ENCODE assay signal across 25 mouse cellular contexts in the genomic region with DNA sequence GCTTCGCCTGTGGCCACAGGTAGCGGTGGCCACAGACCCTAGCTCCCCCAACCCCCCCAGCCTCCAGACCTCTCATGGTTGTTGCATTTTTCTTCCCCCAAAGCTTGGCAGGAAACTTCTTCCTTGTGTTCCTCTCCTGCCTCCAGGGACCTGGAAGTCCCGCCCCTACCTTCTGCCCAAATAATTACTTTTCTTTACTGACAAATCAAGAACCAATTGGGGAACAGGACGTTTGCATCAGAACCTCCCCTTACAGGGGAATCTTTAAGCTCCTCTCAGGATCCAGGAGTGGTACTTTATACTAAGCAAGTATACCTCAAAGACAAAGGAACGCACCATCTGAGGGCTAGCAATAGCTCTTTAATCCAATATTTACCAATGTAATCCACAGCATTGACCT. TPM values are rescaled to one million over a fixed set of nuclear protein-coding genes. Genes with fewer than 3 reads are reported as not detected.
A peak's percentile ranks its signal among the peaks of the same experiment; 100 is the strongest.
DNase-seq lines count a peak whose midpoint lies in the region; ATAC-seq and TF ChIP-seq lines count a peak whose summit lies in the region.
"Had no signal": no experiment of that assay in that cellular context is flagged by ENCODE, and none has a peak within 500 bp of the region (broad histone marks: within the 10 kb centered on the region; RNA-seq: fewer than 3 reads in every experiment).

No protein-coding gene starts in this region.

- ATAC-seq in lung, postnatal 0 days = no peak
- ATAC-seq: activated CD4-positive, CD25-positive, alpha-beta regulatory T cell, adult 4 months; CD4-positive, CD25-positive, alpha-beta regulatory T cell, adult 4 months; forebrain, embryonic 13.5 days; forebrain, embryonic 15.5 days; forebrain, postnatal 0 days; Patski had no signal

- no peak overlapping the region for H3K4me2 ChIP-seq in lung, postnatal 0 days (replicated peaks; ENCODE audit: low read depth, low read length)
- H3K4me2 ChIP-seq: embryonic facial prominence, embryonic 12.5 days; forebrain, embryonic 13.5 days; forebrain, embryonic 15.5 days had no signal

- no peak overlapping the region for H3K9ac ChIP-seq in lung, postnatal 0 days (replicated peaks; ENCODE audit: low read depth)
- H3K9ac ChIP-seq: embryonic facial prominence, embryonic 12.5 days; forebrain, embryonic 13.5 days; forebrain, embryonic 15.5 days; forebrain, postnatal 0 days had no signal

- H3K4me1 ChIP-seq in E14TG2a.4 (replicated peaks; ENCODE audit: low read depth, low read length) = peaks cover 63% of the 10 kb centered on the region
- H3K4me1 ChIP-seq in lung, postnatal 0 days (ENCODE audit: insufficient read depth, low read depth, low read length) = no peaks in the 10 kb centered on the region
- no peaks in the 10 kb centered on the region for H3K4me1 ChIP-seq in hindbrain, embryonic 10.5 days (replicated peaks)
- H3K4me1 ChIP-seq: forebrain, embryonic 13.5 days; forebrain, embryonic 15.5 days had no signal

- peak overlapping the region; percentile 78 for H3K4me3 ChIP-seq in E14TG2a.4 (replicated peaks; ENCODE audit: low read length)
- H3K4me3 ChIP-seq in lung, postnatal 0 days (ENCODE audit: low read depth, low read length) = no peak overlapping the region
- no peak overlapping the region for H3K4me3 ChIP-seq in hindbrain, embryonic 10.5 days
- H3K4me3 ChIP-seq: embryonic facial prominence, embryonic 10.5 days; embryonic facial prominence, embryonic 12.5 days; forebrain, embryonic 13.5 days; forebrain, embryonic 15.5 days had no signal

- 67% methylated on average over 5 of the region's 5 CpGs for WGBS in lung, postnatal 0 days
- 84% methylated on average over 5 of the region's 5 CpGs for WGBS in hindbrain, embryonic 10.5 days

- H3K27me3 ChIP-seq in E14TG2a.4 (ENCODE audit: insufficient read depth, low read length) = no peaks in the 10 kb centered on the region
- H3K27me3 ChIP-seq in lung, postnatal 0 days (replicated peaks; ENCODE audit: insufficient read depth, low read length) = 0 out of 2 replicates have a peak, but pooled peaks cover 5% of the 10 kb centered on the region
- no peaks in the 10 kb centered on the region for H3K27me3 ChIP-seq in hindbrain, embryonic 10.5 days (ENCODE audit: insufficient read depth, poor library complexity, severe bottlenecking)
- H3K27me3 ChIP-seq: CH12.LX; embryonic facial prominence, embryonic 12.5 days; forebrain, embryonic 13.5 days; forebrain, embryonic 15.5 days; Patski had no signal

- no peak for TF ChIP-seq CTCF in E14TG2a.4 (conservative IDR thresholded peaks at IDR 0.05; ENCODE audit: low read length)
- no peak for TF ChIP-seq CTCF in lung, postnatal 0 days (IDR thresholded peaks at IDR 0.05)

- no peak for TF ChIP-seq EP300 in lung, postnatal 0 days (IDR thresholded peaks at IDR 0.05)

- DNase-seq in ES-CJ7 (ENCODE audit: low read depth, low spot score) = peak; percentile 14
- peak; percentile 63 for DNase-seq in R1 (ENCODE audit: low read depth, low spot score)
- no peak for DNase-seq in ovary, postnatal 14 days (ENCODE audit: low spot score)
- DNase-seq in lung, postnatal 0 days (ENCODE audit: low spot score) = no peak
- no peak for DNase-seq in hindbrain, embryonic 10.5 days (ENCODE audit: low spot score)
- DNase-seq: adrenal gland, adult 8-10 months; adrenal gland, postnatal 14 days; adrenal gland, postnatal 36 days; B cell, adult 2 months; cerebellum, adult 11-12 months; cerebellum, adult 2 months; cerebellum, adult 9-10 months; cerebellum, postnatal 25 days; forebrain, postnatal 0 days had no signal

- H3K9me3 ChIP-seq in E14TG2a.4 (ENCODE audit: low read length) = no peaks in the 10 kb centered on the region
- H3K9me3 ChIP-seq in lung, postnatal 0 days (ENCODE audit: low read length) = no peaks in the 10 kb centered on the region
- H3K9me3 ChIP-seq in hindbrain, embryonic 10.5 days = no peaks in the 10 kb centered on the region
- H3K9me3 ChIP-seq: embryonic facial prominence, embryonic 10.5 days; embryonic facial prominence, embryonic 12.5 days; forebrain, embryonic 13.5 days; forebrain, embryonic 15.5 days; G1E had no signal

- no peaks in the 10 kb centered on the region for H3K36me3 ChIP-seq in E14TG2a.4 (ENCODE audit: insufficient read depth, low read length)
- H3K36me3 ChIP-seq in lung, postnatal 0 days (ENCODE audit: insufficient read depth, low read length) = no peaks in the 10 kb centered on the region
- H3K36me3 ChIP-seq in hindbrain, embryonic 10.5 days = no peaks in the 10 kb centered on the region
- H3K36me3 ChIP-seq: embryonic facial prominence, embryonic 10.5 days; embryonic facial prominence, embryonic 12.5 days; forebrain, embryonic 15.5 days; G1E had no signal

- H3K27ac ChIP-seq in lung, postnatal 0 days (ENCODE audit: low read length) = no peak overlapping the region
- no peak overlapping the region for H3K27ac ChIP-seq in hindbrain, embryonic 10.5 days
- H3K27ac ChIP-seq: embryonic facial prominence, embryonic 10.5 days; embryonic facial prominence, embryonic 12.5 days; forebrain, embryonic 13.5 days; forebrain, embryonic 15.5 days had no signal

RNA-seq across cellular contexts. Expression of gene Ermp1, which starts 16.7 kb away (rescaled TPM):
- 3.2 TPM in 2 replicates for polyA plus RNA-seq in lung, postnatal 0 days (2015; fragmentation: Nextera tagmentation; extraction: Ambion mirVana)
- polyA plus RNA-seq in hindbrain, embryonic 10.5 days (2016; fragmentation: Nextera tagmentation; extraction: Ambion mirVana) = 12.8 and 16.1 TPM in 2 replicates

RNA-seq across cellular contexts. Expression of gene Mlana, which starts 32.7 kb away (rescaled TPM):
- polyA plus RNA-seq in lung, postnatal 0 days (2015; fragmentation: Nextera tagmentation; extraction: Ambion mirVana) = 0.15 and 0.61 TPM in 2 replicates
- polyA plus RNA-seq in hindbrain, embryonic 10.5 days (2016; fragmentation: Nextera tagmentation; extraction: Ambion mirVana) = 0.26 and 0.60 TPM in 2 replicates
- polyA plus RNA-seq: activated CD4-positive, CD25-positive, alpha-beta regulatory T cell, adult 4 months; CD4-positive, CD25-positive, alpha-beta regulatory T cell, adult 4 months; cerebellum, adult 2 months; cortical plate, adult 2 months; forebrain, embryonic 13.5 days; forebrain, embryonic 15.5 days; forebrain, postnatal 0 days; G1E had no signal

Comparison
In these comparisons a context has a peak if more than half of its experiments do, and no peak if none do; other contexts are left out.
1. DNase-seq: peak in ES-CJ7 (single experiment) and R1 (single experiment); none in ovary, postnatal 14 days (single experiment), lung, postnatal 0 days (single experiment) and hindbrain, embryonic 10.5 days (single experiment).